Mouse (Mus musculus) myocyte (in vitro differentiated cells): ENCODE data around the gene Vps35l.

Source experiments
- E2F4 ChIP-seq: IDR thresholded peaks from one replicate; pipeline ENCODE4 v1.6.1; 2011; ENCODE audit warnings: mild to moderate bottlenecking, control low read depth, moderate library complexity; ENCODE audit not compliant: insufficient read depth
- MAX ChIP-seq: IDR thresholded peaks from one replicate; pipeline ENCODE4 v1.6.1; 2011; ENCODE audit warnings: low read depth, mild to moderate bottlenecking, control low read depth
- MYOD1 ChIP-seq, 3 experiments: IDR thresholded peaks; one replicate each; pipeline ENCODE4 v1.6.1; 2011; ENCODE audit warnings: control low read depth in 2 of 3, low read depth in 2 of 3, mild to moderate bottlenecking in 2 of 3, moderate library complexity in 1 of 3; ENCODE audit not compliant: insufficient read length in 2 of 3, control insufficient read depth in 1 of 3
- MYOG ChIP-seq, 3 experiments: IDR thresholded peaks; one replicate each; pipeline ENCODE4 v1.6.1; 2011; ENCODE audit warnings: control low read depth in 2 of 3, low read depth in 2 of 3, mild to moderate bottlenecking in 2 of 3; ENCODE audit not compliant: insufficient read length in 2 of 3, control insufficient read depth in 1 of 3, insufficient read depth in 1 of 3
- POLR2A ChIP-seq: IDR thresholded peaks from one replicate; pipeline ENCODE4 v1.6.1; 2011; ENCODE audit warnings: low read depth, mild to moderate bottlenecking, control low read depth, moderate library complexity; ENCODE audit not compliant: insufficient read length
- POLR2AphosphoS2 ChIP-seq: IDR thresholded peaks from one replicate; pipeline ENCODE4 v1.6.1; 2011; ENCODE audit warnings: low read depth, control low read depth; ENCODE audit not compliant: insufficient read length
- SRF ChIP-seq: IDR thresholded peaks from one replicate; pipeline ENCODE4 v1.6.1; 2011; ENCODE audit warnings: low read depth; ENCODE audit not compliant: control insufficient read depth, insufficient read length
- TCF12 ChIP-seq: IDR thresholded peaks from one replicate; pipeline ENCODE4 v1.6.1; 2011; ENCODE audit warnings: mild to moderate bottlenecking, control low read depth; ENCODE audit not compliant: poor library complexity, insufficient read depth, severe bottlenecking
- TCF3 ChIP-seq: IDR thresholded peaks from one replicate; pipeline ENCODE4 v1.6.1; 2011; ENCODE audit warnings: low read depth, control low read depth; ENCODE audit not compliant: insufficient read length
- USF1 ChIP-seq: IDR thresholded peaks from one replicate; pipeline ENCODE4 v1.6.1; 2011; ENCODE audit warnings: low read depth, mild to moderate bottlenecking, control low read depth, moderate library complexity

DNA sequence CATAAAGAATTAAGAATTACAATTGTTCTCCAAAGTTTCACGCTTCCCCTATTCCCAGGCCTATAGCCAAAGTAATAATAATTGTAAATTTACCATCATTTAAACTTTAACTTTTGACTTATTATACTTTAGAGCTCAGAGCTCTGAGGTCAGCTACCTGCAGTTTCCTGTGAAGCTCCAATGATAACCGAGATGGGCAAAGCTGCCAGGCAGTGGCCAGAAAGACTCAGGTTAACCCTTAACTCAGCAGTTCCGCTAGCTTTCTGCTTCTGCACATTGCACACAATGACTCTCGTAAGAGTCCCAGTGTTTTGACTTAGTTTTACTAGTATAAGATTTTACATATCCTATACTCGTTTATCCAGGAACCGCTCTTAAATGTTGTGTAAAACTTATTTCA is 46.1 kb downstream of the Vps35l start:
- no peak for TF ChIP-seq E2F4
- TF ChIP-seq POLR2A, result no peak
- no peak for TF ChIP-seq MYOG (IDR thresholded peaks at IDR 0.05; ENCODE audit: control insufficient read depth in 1 of 3, insufficient read depth in 1 of 3, insufficient read length in 2 of 3, low read depth in 2 of 3)
- TF ChIP-seq TCF12, result no peak
- TF ChIP-seq USF1, result no peak
- no peak for TF ChIP-seq MYOD1 (IDR thresholded peaks at IDR 0.05; ENCODE audit: control insufficient read depth in 1 of 3, insufficient read length in 2 of 3, low read depth in 2 of 3)
- TF ChIP-seq SRF, result no peak
- TF ChIP-seq TCF3, result no peak
- no peak for TF ChIP-seq MAX
- no peak for TF ChIP-seq POLR2AphosphoS2
